Mouse (Mus musculus): ENCODE data around the gene Disc1. TPM values are rescaled to one million over a fixed set of nuclear protein-coding genes. Genes with fewer than 3 reads are reported as not detected.

Disc1 gene
- total and polyA plus RNA-seq, 2 experiments from 2014 or later, result 1.2 to 5.2 TPM

DNA sequence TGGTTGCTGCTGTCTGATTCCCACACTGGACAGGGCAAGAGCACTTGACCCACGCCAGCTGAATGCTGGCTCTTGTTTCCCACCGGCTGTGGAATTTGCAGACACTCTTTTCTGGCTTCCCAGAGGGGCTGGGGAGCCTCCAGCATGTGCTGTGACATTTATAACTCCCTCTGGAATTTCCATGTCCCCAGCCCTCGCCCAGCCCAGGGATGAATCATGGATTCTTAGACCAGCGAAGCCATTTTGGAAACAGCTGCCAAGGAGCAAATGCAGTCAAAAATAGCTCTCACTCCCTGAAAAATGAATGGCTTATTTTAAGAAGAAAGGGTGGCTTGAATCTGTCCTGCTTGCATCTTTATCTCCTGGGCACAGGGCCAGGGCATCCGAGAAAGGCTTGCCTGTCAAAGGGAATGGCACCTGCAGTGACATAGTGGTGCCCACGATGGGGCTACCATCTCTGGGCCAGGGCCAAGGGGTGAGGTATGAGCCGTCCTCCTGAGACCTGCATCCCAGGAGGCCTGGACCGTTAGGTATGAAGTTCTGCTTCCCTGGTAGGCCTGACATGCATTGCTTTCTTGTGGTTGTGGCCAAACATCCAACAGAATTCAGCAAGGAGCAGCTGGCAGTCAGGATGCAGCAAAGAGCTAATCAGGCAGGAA lies 239.1 kb downstream of the Disc1 start:
- H3K4me1 ChIP-seq (ENCODE audit: control insufficient read depth, insufficient read depth), result peaks cover 38% of the 10 kb centered on the region
- TF ChIP-seq CTCF (IDR thresholded peaks at IDR 0.05; ENCODE audit: low read depth) (no peak), EP300 (IDR thresholded peaks at IDR 0.05; ENCODE audit: low read depth) (peak; percentile 87)
- 7% methylated on average over 8 of the region's 8 CpGs for WGBS
- DNase-seq (ENCODE audit: low spot score) (peak; percentile 92), ATAC-seq (ENCODE audit: insufficient read depth, low read depth) (peak; percentile 82)
- H3K27me3 ChIP-seq (ENCODE audit: control insufficient read depth, insufficient read depth, low read length), result no peaks in the 10 kb centered on the region
- H3K27ac ChIP-seq (ENCODE audit: low read depth), result peak overlapping the region; percentile 95
- H3K9me3 ChIP-seq (replicated peaks; ENCODE audit: control insufficient read depth, low read length), result no peaks in the 10 kb centered on the region
- no peaks in the 10 kb centered on the region for H3K36me3 ChIP-seq (replicated peaks; ENCODE audit: control insufficient read depth, insufficient read depth, low read length)
- H3K4me2 ChIP-seq (ENCODE audit: low read depth, low read length), result no peak overlapping the region
- H3K4me3 ChIP-seq (ENCODE audit: low read depth, low read length), result no peak overlapping the region
- H3K9ac ChIP-seq (replicated peaks; ENCODE audit: low read depth, low read length), result no peak overlapping the region

DNA sequence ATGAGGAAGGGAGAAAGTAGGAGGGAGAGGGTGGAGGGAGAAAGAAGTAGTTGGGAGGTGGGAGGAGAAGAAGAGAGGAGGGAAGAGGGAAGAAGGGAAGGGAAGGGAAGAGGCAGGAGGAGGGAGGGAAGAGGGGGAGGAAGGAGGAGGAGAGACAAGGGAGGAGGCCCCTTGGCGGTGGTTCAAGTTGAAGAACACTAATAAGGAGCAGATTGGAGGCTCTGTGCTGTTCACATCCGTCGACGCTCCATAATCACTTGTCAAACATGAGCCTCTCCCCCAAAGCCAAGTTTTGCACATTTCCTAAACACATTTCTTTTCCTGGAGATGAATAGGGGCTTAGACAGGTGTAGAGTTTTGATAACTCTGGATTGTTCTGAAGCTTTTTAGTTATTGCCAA lies 245.3 kb downstream of the Disc1 start:
- Histone ChIP-seq H3K27ac (ENCODE audit: low read depth) (no peak overlapping the region), H3K36me3 (replicated peaks; ENCODE audit: control insufficient read depth, insufficient read depth, low read length) (no peaks in the 10 kb centered on the region), H3K4me3 (ENCODE audit: low read depth, low read length) (no peak overlapping the region), H3K9me3 (replicated peaks; ENCODE audit: control insufficient read depth, low read length) (no peaks in the 10 kb centered on the region), H3K4me2 (ENCODE audit: low read depth, low read length) (no peak overlapping the region), H3K9ac (replicated peaks; ENCODE audit: low read depth, low read length) (no peak overlapping the region), H3K4me1 (ENCODE audit: control insufficient read depth, insufficient read depth) (0 out of 2 replicates have a peak, but pooled peaks cover 4% of the 10 kb centered on the region), H3K27me3 (ENCODE audit: control insufficient read depth, insufficient read depth, low read length) (no peaks in the 10 kb centered on the region)
- no peak for TF ChIP-seq EP300 (IDR thresholded peaks at IDR 0.05; ENCODE audit: low read depth)
- TF ChIP-seq CTCF (IDR thresholded peaks at IDR 0.05; ENCODE audit: low read depth), result no peak
- no peak for ATAC-seq (ENCODE audit: insufficient read depth, low read depth)
- WGBS, result 34% methylated on average over 4 of the region's 4 CpGs
- no peak for DNase-seq (ENCODE audit: low spot score)

DNA sequence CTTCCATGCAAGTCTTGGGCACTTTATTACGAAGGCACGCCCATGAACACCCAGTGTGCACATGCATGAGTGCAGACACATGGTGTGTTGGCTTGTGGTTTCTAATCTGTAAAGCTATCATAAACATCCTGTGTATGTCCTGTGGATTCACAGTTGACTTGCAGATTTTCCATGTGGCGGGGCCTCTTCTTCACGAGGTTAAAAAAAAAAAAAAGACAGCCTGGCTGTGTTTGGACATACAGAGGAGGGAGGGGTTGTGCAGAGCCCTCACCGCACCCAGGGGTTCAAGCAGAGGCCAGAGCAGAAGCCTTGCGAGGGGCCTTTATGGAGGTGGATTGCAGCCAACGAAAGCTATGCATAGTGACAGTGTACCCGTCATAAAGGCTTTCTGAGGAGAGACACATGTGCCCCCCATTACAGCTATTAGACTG lies 248.0 kb downstream of the Disc1 start:
- Histone ChIP-seq H3K4me1 (ENCODE audit: control insufficient read depth, insufficient read depth) (0 out of 2 replicates have a peak, but pooled peaks cover 3% of the 10 kb centered on the region), H3K27me3 (ENCODE audit: control insufficient read depth, insufficient read depth, low read length) (no peaks in the 10 kb centered on the region), H3K9me3 (replicated peaks; ENCODE audit: control insufficient read depth, low read length) (no peaks in the 10 kb centered on the region), H3K36me3 (replicated peaks; ENCODE audit: control insufficient read depth, insufficient read depth, low read length) (no peaks in the 10 kb centered on the region), H3K27ac (ENCODE audit: low read depth) (no peak overlapping the region), H3K9ac (replicated peaks; ENCODE audit: low read depth, low read length) (no peak overlapping the region), H3K4me3 (ENCODE audit: low read depth, low read length) (no peak overlapping the region), H3K4me2 (ENCODE audit: low read depth, low read length) (no peak overlapping the region)
- TF ChIP-seq EP300 (IDR thresholded peaks at IDR 0.05; ENCODE audit: low read depth), result no peak
- no peak for TF ChIP-seq CTCF (IDR thresholded peaks at IDR 0.05; ENCODE audit: low read depth)
- ATAC-seq (ENCODE audit: insufficient read depth, low read depth) (no peak), DNase-seq (ENCODE audit: low spot score) (no peak)
- WGBS, result 54% methylated on average over 8 of the region's 8 CpGs

DNA sequence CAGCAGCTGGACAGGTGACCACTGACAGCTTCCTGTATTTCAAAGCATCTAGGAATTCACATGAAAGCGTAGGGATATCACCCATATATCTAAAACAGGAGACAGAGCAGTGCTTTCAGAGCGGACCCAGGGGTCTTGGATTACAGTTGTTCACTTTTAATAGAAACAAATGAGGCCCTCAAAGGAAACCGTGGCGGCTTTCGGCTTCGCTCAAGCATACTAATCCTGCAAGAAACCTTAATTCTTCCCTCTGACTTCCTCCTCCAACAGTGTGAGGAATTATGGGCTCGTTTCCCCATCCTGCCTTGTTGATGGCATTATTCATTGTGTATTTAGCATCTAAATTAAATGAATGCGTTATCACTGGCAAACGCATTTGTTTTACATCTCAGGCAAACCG lies 252.7 kb downstream of the Disc1 start:
- Histone ChIP-seq H3K36me3 (replicated peaks; ENCODE audit: control insufficient read depth, insufficient read depth, low read length) (no peaks in the 10 kb centered on the region), H3K4me2 (ENCODE audit: low read depth, low read length) (no peak overlapping the region), H3K9me3 (replicated peaks; ENCODE audit: control insufficient read depth, low read length) (no peaks in the 10 kb centered on the region), H3K9ac (replicated peaks; ENCODE audit: low read depth, low read length) (no peak overlapping the region), H3K27ac (ENCODE audit: low read depth) (no peak overlapping the region), H3K4me3 (ENCODE audit: low read depth, low read length) (no peak overlapping the region), H3K27me3 (ENCODE audit: control insufficient read depth, insufficient read depth, low read length) (no peaks in the 10 kb centered on the region), H3K4me1 (ENCODE audit: control insufficient read depth, insufficient read depth) (no peaks in the 10 kb centered on the region)
- ATAC-seq (ENCODE audit: insufficient read depth, low read depth) (no peak), DNase-seq (ENCODE audit: low spot score) (no peak)
- TF ChIP-seq CTCF (IDR thresholded peaks at IDR 0.05; ENCODE audit: low read depth) (no peak), EP300 (IDR thresholded peaks at IDR 0.05; ENCODE audit: low read depth) (no peak)
- WGBS, result 88% methylated on average over 10 of the region's 10 CpGs

DNA sequence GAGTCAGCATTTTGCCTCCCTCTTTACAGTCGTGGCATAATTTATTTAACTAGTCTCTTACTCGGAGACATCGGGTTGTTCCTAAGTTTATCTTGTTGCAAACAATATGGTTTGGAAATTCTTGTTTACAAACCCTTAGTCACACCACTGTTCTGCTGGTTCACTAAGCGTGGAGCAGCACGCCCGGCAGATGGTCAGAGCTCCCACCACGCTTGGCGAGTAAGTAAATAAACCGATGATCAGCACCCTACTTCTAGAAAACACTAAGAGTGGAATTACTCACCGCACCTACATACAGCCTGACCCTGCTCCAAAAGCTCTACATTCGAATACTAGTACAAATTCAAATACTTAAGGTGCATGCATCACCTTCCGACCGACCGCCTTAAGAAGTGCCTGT lies 256.0 kb downstream of the Disc1 start:
- 90% methylated on average over 14 of the region's 14 CpGs for WGBS
- Histone ChIP-seq H3K27me3 (ENCODE audit: control insufficient read depth, insufficient read depth, low read length) (no peaks in the 10 kb centered on the region), H3K36me3 (replicated peaks; ENCODE audit: control insufficient read depth, insufficient read depth, low read length) (no peaks in the 10 kb centered on the region), H3K9ac (replicated peaks; ENCODE audit: low read depth, low read length) (no peak overlapping the region), H3K9me3 (replicated peaks; ENCODE audit: control insufficient read depth, low read length) (no peaks in the 10 kb centered on the region), H3K4me2 (ENCODE audit: low read depth, low read length) (no peak overlapping the region), H3K4me3 (ENCODE audit: low read depth, low read length) (no peak overlapping the region), H3K27ac (ENCODE audit: low read depth) (no peak overlapping the region), H3K4me1 (ENCODE audit: control insufficient read depth, insufficient read depth) (no peaks in the 10 kb centered on the region)
- no peak for TF ChIP-seq EP300 (IDR thresholded peaks at IDR 0.05; ENCODE audit: low read depth)
- no peak for TF ChIP-seq CTCF (IDR thresholded peaks at IDR 0.05; ENCODE audit: low read depth)
- DNase-seq (ENCODE audit: low spot score), result no peak
- no peak for ATAC-seq (ENCODE audit: insufficient read depth, low read depth)

Small RNA genes lying within 50 kb of the gene (microRNA-seq; reads per million reads assigned to microRNA genes)
- not detected for gene Gm22197

Other genes with a start within 250 kb of the Disc1 start
- 77.2 and 117 TPM in 2 replicates for gene Gnpat, start 191.2 kb upstream of the Disc1 start, total RNA-seq (2014; rRNA removed; ENCODE audit: low replicate concordance)
- 114 and 115 TPM in 2 replicates for gene Gnpat, start 191.2 kb upstream of the Disc1 start, polyA plus RNA-seq (2015; fragmentation: Nextera tagmentation; extraction: Ambion mirVana)
- 45.9 and 49.9 TPM in 2 replicates for gene 2810004N23Rik, start 191.1 kb upstream of the Disc1 start, total RNA-seq (2014; rRNA removed; ENCODE audit: low replicate concordance)
- gene 2810004N23Rik, start 191.1 kb upstream of the Disc1 start, polyA plus RNA-seq (2015; fragmentation: Nextera tagmentation; extraction: Ambion mirVana), result 49.6 and 50.2 TPM in 2 replicates
- 9.0 and 16.9 TPM in 2 replicates for gene Exoc8, start 156.5 kb upstream of the Disc1 start, total RNA-seq (2014; rRNA removed; ENCODE audit: low replicate concordance)
- 5.0 and 5.3 TPM in 2 replicates for gene Exoc8, start 156.5 kb upstream of the Disc1 start, polyA plus RNA-seq (2015; fragmentation: Nextera tagmentation; extraction: Ambion mirVana)
- gene Sprtn, start 156.3 kb upstream of the Disc1 start, total RNA-seq (2014; rRNA removed; ENCODE audit: low replicate concordance), result 9.6 and 14.5 TPM in 2 replicates
- gene Sprtn, start 156.3 kb upstream of the Disc1 start, polyA plus RNA-seq (2015; fragmentation: Nextera tagmentation; extraction: Ambion mirVana), result 5.1 and 6.7 TPM in 2 replicates
- gene Egln1, start 104.9 kb upstream of the Disc1 start, total RNA-seq (2014; rRNA removed; ENCODE audit: low replicate concordance), result 60.9 and 79.6 TPM in 2 replicates
- gene Egln1, start 104.9 kb upstream of the Disc1 start, polyA plus RNA-seq (2015; fragmentation: Nextera tagmentation; extraction: Ambion mirVana), result 16.5 and 17.7 TPM in 2 replicates
- 35.7 and 48.3 TPM in 2 replicates for gene Tsnax, start 41.2 kb upstream of the Disc1 start, total RNA-seq (2014; rRNA removed; ENCODE audit: low replicate concordance)
- gene Tsnax, start 41.2 kb upstream of the Disc1 start, polyA plus RNA-seq (2015; fragmentation: Nextera tagmentation; extraction: Ambion mirVana), result 71.5 and 76.6 TPM in 2 replicates